Mouse (Mus musculus): Measurements from ENCODE around the gene Vmn2r37.
"Not testable (repeated sequence)": the region's sequence is repeated elsewhere in the genome, so short reads cannot be mapped to it uniquely, and the experiment has no call there.

The Vmn2r37 gene

DNA sequence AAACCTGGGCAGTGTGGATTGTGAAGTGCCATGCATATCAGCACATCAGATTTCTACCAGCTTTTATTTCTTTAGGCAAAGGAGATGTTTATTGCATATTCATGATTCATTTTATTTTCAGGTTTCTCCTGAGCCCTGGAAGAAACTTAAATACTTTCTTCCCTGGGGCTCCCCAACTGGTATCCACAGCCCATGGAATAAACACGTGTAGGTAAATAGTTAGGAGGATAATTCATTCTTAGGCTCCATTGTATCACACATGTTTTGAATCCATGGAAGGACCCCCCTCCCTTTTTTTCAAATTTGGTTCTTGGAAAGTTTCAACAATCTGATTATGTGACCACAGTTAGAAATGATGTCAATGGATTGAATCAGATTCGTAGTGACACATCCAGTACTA, at the start of gene Vmn2r37:
Gene Vmn2r37, minus strand, starts transcription at position 101 of the 400 bp plus-strand sequence.
- DNase-seq (ENCODE audit: low read depth) = not testable (repeated sequence)

Measured in NIH3T3 (cell line).